Mouse (Mus musculus) intestine, postnatal 0 days (tissue): Measurements from ENCODE around the gene F2r. TPM values are rescaled to one million over a fixed set of nuclear protein-coding genes. Genes with fewer than 3 reads are reported as not detected.

Source experiments
- ATAC-seq: fragments of 200-750 bp; cut with Nextera tagmentation; 2 replicates; pipeline ENCODE4 v1.8.0; 2017; ENCODE audit warnings: mild to moderate bottlenecking, moderate TSS enrichment, moderate library complexity
- H3K27ac ChIP-seq: fragments of 300-500 bp; sonication (generic); 2 replicates; pipeline ENCODE4 v1.5.1; 2014; ENCODE audit warnings: mild to moderate bottlenecking, low read depth, low read length, moderate library complexity
- H3K27me3 ChIP-seq: fragments of 300-500 bp; sonication (generic); replicated peaks from 2 replicates; pipeline ENCODE4 v1.6.1; 2014; ENCODE audit warnings: low read length, mixed read lengths; ENCODE audit not compliant: control insufficient read depth, insufficient read depth
- H3K36me3 ChIP-seq: fragments of 300-500 bp; sonication (generic); 2 replicates; pipeline ENCODE4 v1.6.1; 2014; ENCODE audit warnings: mild to moderate bottlenecking, moderate library complexity; ENCODE audit not compliant: control insufficient read depth, insufficient read depth
- H3K4me1 ChIP-seq: fragments of 300-500 bp; sonication (generic); replicated peaks from 2 replicates; pipeline ENCODE4 v1.6.1; 2014; ENCODE audit warnings: antibody characterized with exemption, low read length, mixed read lengths; ENCODE audit not compliant: control insufficient read depth, insufficient read depth
- H3K4me2 ChIP-seq: fragments of 300-500 bp; sonication (generic); replicated peaks from 2 replicates; pipeline ENCODE4 v1.6.1; 2014; ENCODE audit warnings: low read depth, mild to moderate bottlenecking, moderate library complexity
- H3K4me3 ChIP-seq: fragments of 300-500 bp; sonication (generic); 2 replicates; pipeline ENCODE4 v1.5.1; 2014; ENCODE audit warnings: low read depth, low read length
- H3K9ac ChIP-seq: fragments of 300-500 bp; sonication (generic); 2 replicates; pipeline ENCODE4 v1.6.1; 2014; ENCODE audit warnings: mild to moderate bottlenecking, low read depth, low read length
- H3K9me3 ChIP-seq: fragments of 300-500 bp; sonication (generic); 2 replicates; pipeline ENCODE4 v1.6.1; 2016; ENCODE audit warnings: mixed run types; ENCODE audit not compliant: control insufficient read depth
- CTCF ChIP-seq: sonication (generic); IDR thresholded peaks from 2 replicates; pipeline ENCODE4 v1.5.1; 2016; ENCODE audit warnings: low read depth, mild to moderate bottlenecking, control low read depth, antibody characterized with exemption, moderate library complexity
- WGBS: fragments of 180-500 bp; shearing (Covaris S2); extraction: QIAGEN DNeasy Blood & Tissue Kit; methylation state at CpG from one replicate; pipeline ENCODE4 v1.1.7; 2014; 5-methylcytosine and 5-hydroxymethylcytosine counted together
- polyA plus RNA-seq: library from polyadenylated mRNA; unstranded; fragments of >200 nt; fragmentation: Nextera tagmentation; extraction: Ambion mirVana; gene quantifications from 2 replicates; pipeline ENCODE4 v1.2.1, GENCODE M21; 2015

F2r gene
- polyA plus RNA-seq, 1 experiment from 2014 or later: 19.4 TPM

GRCm38 (mm10) chr13:95583237-95584189, 34.8 kb downstream of the F2r start:
- WGBS: 64% methylated on average over 19 of the region's 19 CpGs
- no peaks in the 10 kb centered on the region for H3K36me3 ChIP-seq
- H3K4me2 ChIP-seq: no peak overlapping the region
- no peak for TF ChIP-seq CTCF
- no peak overlapping the region for H3K4me3 ChIP-seq
- no peaks in the 10 kb centered on the region for H3K27me3 ChIP-seq
- no peaks in the 10 kb centered on the region for H3K4me1 ChIP-seq
- H3K27ac ChIP-seq: no peak overlapping the region
- ATAC-seq: no peak
- H3K9ac ChIP-seq: no peak overlapping the region
- no peaks in the 10 kb centered on the region for H3K9me3 ChIP-seq

- TF ChIP-seq CTCF: no peak
- H3K4me2 ChIP-seq: no peak overlapping the region
- H3K9me3 ChIP-seq: no peaks in the 10 kb centered on the region
- no peak overlapping the region for H3K9ac ChIP-seq
- H3K4me3 ChIP-seq: no peak overlapping the region
- no peaks in the 10 kb centered on the region for H3K36me3 ChIP-seq
- H3K27me3 ChIP-seq: no peaks in the 10 kb centered on the region
- no peaks in the 10 kb centered on the region for H3K4me1 ChIP-seq
- no peak overlapping the region for H3K27ac ChIP-seq
- ATAC-seq: no peak
- WGBS: 76% methylated on average over 1 of the region's 1 CpGs
Measured at GRCm38 (mm10) chr13:95581850-95582249, 36.4 kb downstream of the F2r start.

- Histone ChIP-seq H3K9me3 (no peaks in the 10 kb centered on the region), H3K4me3 (no peak overlapping the region), H3K4me1 (no peaks in the 10 kb centered on the region), H3K27ac (no peak overlapping the region), H3K27me3 (no peaks in the 10 kb centered on the region), H3K9ac (no peak overlapping the region), H3K36me3 (no peaks in the 10 kb centered on the region), H3K4me2 (no peak overlapping the region)
- TF ChIP-seq CTCF: no peak
- no peak for ATAC-seq
- WGBS: 87% methylated on average over 5 of the region's 5 CpGs
Measured at GRCm38 (mm10) chr13:95578016-95578697, 40.1 kb downstream of the F2r start.

- no peak overlapping the region for H3K4me3 ChIP-seq
- 96% methylated on average over 4 of the region's 4 CpGs for WGBS
Measured at GRCm38 (mm10) chr13:95570877-95571276, 47.4 kb downstream of the F2r start.

GRCm38 (mm10) chr13:95569326-95569725, 49.0 kb downstream of the F2r start:
- Histone ChIP-seq H3K27ac (no peak overlapping the region), H3K4me2 (no peak overlapping the region), H3K27me3 (no peaks in the 10 kb centered on the region), H3K4me3 (no peak overlapping the region), H3K36me3 (no peaks in the 10 kb centered on the region), H3K9me3 (no peaks in the 10 kb centered on the region), H3K9ac (no peak overlapping the region), H3K4me1 (no peaks in the 10 kb centered on the region)
- no peak for TF ChIP-seq CTCF
- ATAC-seq: no peak

More at GRCm38 (mm10) chr13:95570877-95571276, 47.4 kb downstream of the F2r start:
- no peak for ATAC-seq
- no peaks in the 10 kb centered on the region for H3K27me3 ChIP-seq
- H3K4me2 ChIP-seq: no peak overlapping the region
- H3K9me3 ChIP-seq: no peaks in the 10 kb centered on the region
- H3K36me3 ChIP-seq: no peaks in the 10 kb centered on the region
- H3K4me1 ChIP-seq: no peaks in the 10 kb centered on the region
- TF ChIP-seq CTCF: no peak
- no peak overlapping the region for H3K27ac ChIP-seq
- H3K9ac ChIP-seq: no peak overlapping the region

- H3K36me3 ChIP-seq: no peaks in the 10 kb centered on the region
- no peak overlapping the region for H3K4me2 ChIP-seq
- H3K4me3 ChIP-seq: no peak overlapping the region
- TF ChIP-seq CTCF: no peak
- H3K9me3 ChIP-seq: no peaks in the 10 kb centered on the region
- 97% methylated on average over 3 of the region's 3 CpGs for WGBS
- no peaks in the 10 kb centered on the region for H3K27me3 ChIP-seq
- H3K9ac ChIP-seq: no peak overlapping the region
- no peak for ATAC-seq
- H3K27ac ChIP-seq: no peak overlapping the region
- H3K4me1 ChIP-seq: no peaks in the 10 kb centered on the region
Measured at GRCm38 (mm10) chr13:95568336-95568735, 50.0 kb downstream of the F2r start.
